Mouse (Mus musculus): Measurements from ENCODE around the gene Olfr1330.
"Not testable (repeated sequence)": the region's sequence is repeated elsewhere in the genome, so short reads cannot be mapped to it uniquely, and the experiment has no call there.

Olfr1330 gene

GRCm38 (mm10) chr4:118888297-118888696 lies at the start of gene Olfr1330:
Gene Olfr1330 (plus strand): TSS chr4:118888597.
- no peaks in the 10 kb centered on the region for H3K4me1 ChIP-seq (replicated peaks; ENCODE audit: low read depth, low read length)
- no peak within 1 kb of the TSS for H3K4me3 ChIP-seq (replicated peaks; ENCODE audit: low read length)
- H3K36me3 ChIP-seq (ENCODE audit: insufficient read depth, low read length) = no peaks in the 10 kb centered on the region
- no peak for TF ChIP-seq NANOG (IDR thresholded peaks at IDR 0.05; ENCODE audit: borderline replicate concordance, low read length)
- no peak for TF ChIP-seq POU5F1 (IDR thresholded peaks at IDR 0.05; ENCODE audit: borderline replicate concordance, low read length)
- no peak for TF ChIP-seq CTCF (conservative IDR thresholded peaks at IDR 0.05; ENCODE audit: low read length)
- no peaks in the 10 kb centered on the region for H3K27me3 ChIP-seq (ENCODE audit: insufficient read depth, low read length)
- no peaks in the 10 kb centered on the region for H3K9me3 ChIP-seq (ENCODE audit: low read length)

GRCm38 (mm10) chr4:118861791-118862190 lies 26.6 kb upstream of the Olfr1330 start:
- Histone ChIP-seq H3K36me3 (ENCODE audit: insufficient read depth, low read length) (no peaks in the 10 kb centered on the region), H3K4me3 (replicated peaks; ENCODE audit: low read length) (no peak overlapping the region), H3K27me3 (ENCODE audit: insufficient read depth, low read length) (no peaks in the 10 kb centered on the region), H3K4me1 (replicated peaks; ENCODE audit: low read depth, low read length) (no peaks in the 10 kb centered on the region), H3K9me3 (ENCODE audit: low read length) (0 out of 2 replicates have a peak, but pooled peaks cover 2% of the 10 kb centered on the region)
- TF ChIP-seq NANOG (IDR thresholded peaks at IDR 0.05; ENCODE audit: borderline replicate concordance, low read length) (no peak), POU5F1 (IDR thresholded peaks at IDR 0.05; ENCODE audit: borderline replicate concordance, low read length) (no peak), CTCF (conservative IDR thresholded peaks at IDR 0.05; ENCODE audit: low read length) (no peak)

DNA sequence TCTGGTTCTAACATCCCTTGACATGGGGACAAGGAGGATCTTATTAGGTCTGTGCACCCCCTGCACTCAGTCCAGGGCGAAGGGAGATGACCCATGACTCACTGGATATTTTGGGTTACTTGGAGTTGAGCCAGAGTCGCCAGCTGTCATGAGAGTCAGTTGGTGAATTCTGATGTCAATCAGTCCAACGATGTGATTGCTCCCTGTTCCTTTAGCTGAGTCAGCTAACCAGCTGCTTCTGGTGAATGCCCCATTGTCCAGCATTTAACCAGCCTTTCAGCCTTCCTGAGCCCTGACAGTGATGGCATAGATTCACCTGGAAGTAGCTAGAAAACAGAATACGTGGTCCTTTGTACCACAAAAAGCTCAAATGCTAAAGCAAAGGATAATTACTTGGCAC lies 25.7 kb upstream of the Olfr1330 start:
- H3K27me3 ChIP-seq (ENCODE audit: insufficient read depth, low read length) = no peaks in the 10 kb centered on the region
- no peak for TF ChIP-seq CTCF (conservative IDR thresholded peaks at IDR 0.05; ENCODE audit: low read length)
- TF ChIP-seq POU5F1 (IDR thresholded peaks at IDR 0.05; ENCODE audit: borderline replicate concordance, low read length) = no peak
- no peak for TF ChIP-seq NANOG (IDR thresholded peaks at IDR 0.05; ENCODE audit: borderline replicate concordance, low read length)
- H3K4me3 ChIP-seq (replicated peaks; ENCODE audit: low read length) = no peak overlapping the region
- H3K9me3 ChIP-seq (ENCODE audit: low read length) = 0 out of 2 replicates have a peak, but pooled peaks cover 2% of the 10 kb centered on the region
- no peaks in the 10 kb centered on the region for H3K4me1 ChIP-seq (replicated peaks; ENCODE audit: low read depth, low read length)
- no peaks in the 10 kb centered on the region for H3K36me3 ChIP-seq (ENCODE audit: insufficient read depth, low read length)

DNA sequence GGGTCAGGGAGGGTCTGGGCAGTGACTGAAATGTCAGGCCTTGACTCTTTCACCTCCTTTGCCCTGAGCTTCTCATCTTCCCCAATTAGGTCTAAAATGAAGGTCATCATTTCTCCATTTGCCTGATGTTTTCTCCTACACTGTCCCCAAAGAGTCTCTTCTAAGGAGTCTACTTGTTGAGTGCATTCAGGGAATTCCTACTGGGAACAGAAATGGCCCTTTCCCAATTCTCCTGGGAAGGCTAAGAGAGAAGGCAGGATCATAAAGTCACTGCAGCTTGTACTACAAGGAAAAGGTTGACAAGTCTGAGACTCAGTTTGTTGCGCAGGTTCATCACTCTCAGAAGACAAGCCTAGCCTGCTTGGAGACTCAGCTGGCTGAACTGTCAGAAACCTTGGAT lies 24.0 kb upstream of the Olfr1330 start, which contains the start of gene Olfr1331:
Gene Olfr1331 (plus strand): TSS at position 301 of the 400 bp plus-strand sequence.
- H3K36me3 ChIP-seq (ENCODE audit: insufficient read depth, low read length) = no peaks in the 10 kb centered on the region
- no peaks in the 10 kb centered on the region for H3K4me1 ChIP-seq (replicated peaks; ENCODE audit: low read depth, low read length)
- no peaks in the 10 kb centered on the region for H3K27me3 ChIP-seq (ENCODE audit: insufficient read depth, low read length)
- H3K9me3 ChIP-seq (ENCODE audit: low read length) = 0 out of 2 replicates have a peak, but pooled peaks cover 2% of the 10 kb centered on the region
- TF ChIP-seq NANOG (IDR thresholded peaks at IDR 0.05; ENCODE audit: borderline replicate concordance, low read length) (no peak), CTCF (conservative IDR thresholded peaks at IDR 0.05; ENCODE audit: low read length) (no peak), POU5F1 (IDR thresholded peaks at IDR 0.05; ENCODE audit: borderline replicate concordance, low read length) (no peak)
- H3K4me3 ChIP-seq (replicated peaks; ENCODE audit: low read length) = no peak within 1 kb of the TSS

DNA sequence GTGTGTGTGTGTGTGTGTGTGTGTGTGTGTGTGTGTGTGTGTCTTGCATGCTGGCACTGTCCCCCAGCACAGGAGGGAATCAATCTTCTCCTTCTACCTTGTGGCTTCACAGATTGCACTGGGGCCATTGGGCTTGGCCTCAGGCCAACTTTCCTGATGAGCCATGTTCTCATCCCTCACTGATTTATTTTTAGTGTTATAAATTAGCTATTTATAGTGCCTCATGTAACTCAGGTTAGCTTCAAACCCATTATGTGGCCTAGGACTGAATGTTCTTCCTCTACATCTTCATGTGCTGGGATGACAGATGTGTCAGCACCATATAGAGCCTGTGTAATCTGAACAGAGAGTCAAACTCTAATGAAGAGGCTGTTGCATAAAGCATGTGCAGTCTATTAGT lies 20.8 kb upstream of the Olfr1330 start:
- TF ChIP-seq NANOG (IDR thresholded peaks at IDR 0.05; ENCODE audit: borderline replicate concordance, low read length) (no peak), CTCF (conservative IDR thresholded peaks at IDR 0.05; ENCODE audit: low read length) (no peak), POU5F1 (IDR thresholded peaks at IDR 0.05; ENCODE audit: borderline replicate concordance, low read length) (no peak)
- H3K4me3 ChIP-seq (replicated peaks; ENCODE audit: low read length) = no peak overlapping the region
- no peaks in the 10 kb centered on the region for H3K36me3 ChIP-seq (ENCODE audit: insufficient read depth, low read length)
- H3K27me3 ChIP-seq (ENCODE audit: insufficient read depth, low read length) = no peaks in the 10 kb centered on the region
- H3K4me1 ChIP-seq (replicated peaks; ENCODE audit: low read depth, low read length) = no peaks in the 10 kb centered on the region
- 0 out of 2 replicates have a peak, but pooled peaks cover 2% of the 10 kb centered on the region for H3K9me3 ChIP-seq (ENCODE audit: low read length)

DNA sequence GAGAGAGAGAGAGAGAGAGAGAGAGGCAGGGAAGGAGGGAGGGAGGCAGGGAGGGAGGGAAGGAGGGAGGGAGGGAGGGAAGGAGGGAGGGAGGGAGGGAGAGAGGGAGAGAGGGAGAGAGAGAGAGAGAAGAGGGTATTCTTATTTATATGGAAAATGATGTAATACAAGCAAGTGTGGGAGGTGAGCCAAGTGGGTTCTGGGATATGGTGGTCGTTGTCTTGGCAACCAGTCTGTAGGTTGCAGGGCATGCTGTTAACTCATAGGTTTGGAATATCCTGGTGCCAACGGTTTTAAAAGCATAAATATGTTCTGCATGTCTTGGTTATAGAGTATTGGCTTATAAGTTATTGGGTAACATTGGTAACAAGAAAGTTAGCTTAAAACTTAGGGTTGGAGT lies 13.6 kb downstream of the Olfr1330 start:
- no peak overlapping the region for H3K4me3 ChIP-seq (replicated peaks; ENCODE audit: low read length)
- peaks cover 22% of the 10 kb centered on the region for H3K9me3 ChIP-seq (ENCODE audit: low read length)
- no peaks in the 10 kb centered on the region for H3K36me3 ChIP-seq (ENCODE audit: insufficient read depth, low read length)
- H3K4me1 ChIP-seq (replicated peaks; ENCODE audit: low read depth, low read length) = peaks cover 10% of the 10 kb centered on the region
- TF ChIP-seq POU5F1 (IDR thresholded peaks at IDR 0.05; ENCODE audit: borderline replicate concordance, low read length) = no peak
- no peak for TF ChIP-seq CTCF (conservative IDR thresholded peaks at IDR 0.05; ENCODE audit: low read length)
- no peak for TF ChIP-seq NANOG (IDR thresholded peaks at IDR 0.05; ENCODE audit: borderline replicate concordance, low read length)
- no peaks in the 10 kb centered on the region for H3K27me3 ChIP-seq (ENCODE audit: insufficient read depth, low read length)

GRCm38 (mm10) chr4:118917365-118917764 lies 29.0 kb downstream of the Olfr1330 start, which contains the start of gene Olfr1329:
Gene Olfr1329 (minus strand): TSS chr4:118917465.
- not testable (repeated sequence) for H3K36me3 ChIP-seq (ENCODE audit: insufficient read depth, low read length); H3K4me3 ChIP-seq (replicated peaks; ENCODE audit: low read length); H3K9me3 ChIP-seq (ENCODE audit: low read length); H3K4me1 ChIP-seq (replicated peaks; ENCODE audit: low read depth, low read length); H3K27me3 ChIP-seq (ENCODE audit: insufficient read depth, low read length)

DNA sequence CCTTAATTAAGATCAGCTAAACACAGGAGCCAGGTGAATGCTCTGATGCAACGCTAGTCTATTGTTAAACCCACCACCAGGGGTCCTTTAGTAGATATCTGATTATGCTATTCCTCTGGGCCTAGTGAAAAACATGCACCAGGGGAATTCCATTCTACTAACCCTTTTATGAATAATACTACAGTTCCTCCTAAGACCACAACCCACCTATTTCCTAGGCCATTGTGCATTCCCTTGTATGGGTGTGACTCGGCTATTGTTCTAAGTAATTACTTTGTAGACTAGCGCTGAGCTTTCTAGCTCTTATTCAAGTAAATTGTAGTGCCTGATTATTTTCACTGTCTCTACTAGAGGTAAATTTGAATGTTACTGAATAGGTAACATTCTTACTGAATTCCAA lies 42.9 kb downstream of the Olfr1330 start:
- not testable (repeated sequence) for H3K36me3 ChIP-seq (ENCODE audit: insufficient read depth, low read length); H3K4me3 ChIP-seq (replicated peaks; ENCODE audit: low read length); H3K4me1 ChIP-seq (replicated peaks; ENCODE audit: low read depth, low read length); H3K27me3 ChIP-seq (ENCODE audit: insufficient read depth, low read length)
- peaks cover 14% of the 10 kb centered on the region for H3K9me3 ChIP-seq (ENCODE audit: low read length)

DNA sequence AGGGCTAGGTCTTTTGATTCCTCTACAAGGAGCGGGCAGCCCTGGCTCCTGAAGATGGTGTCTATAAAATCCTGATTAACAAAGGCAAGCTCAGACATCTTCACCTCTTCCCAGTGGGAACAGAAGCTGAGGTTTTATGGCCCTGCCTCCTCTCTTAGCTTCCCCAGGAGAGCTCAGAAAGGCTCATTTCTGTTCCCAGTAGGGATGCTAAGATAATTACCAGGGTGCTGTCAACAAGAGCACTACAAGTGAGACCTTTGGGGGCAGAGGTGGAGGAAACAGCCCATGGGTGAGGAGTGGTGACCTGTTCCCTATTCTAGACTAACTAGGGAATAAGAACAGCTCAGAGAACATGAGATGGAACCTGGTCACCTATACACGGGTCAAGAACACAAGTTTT lies 50.1 kb downstream of the Olfr1330 start, which contains the start of gene Olfr1328:
Gene Olfr1328 (minus strand): TSS at position 101 of the 400 bp plus-strand sequence.
- TF ChIP-seq CTCF (conservative IDR thresholded peaks at IDR 0.05; ENCODE audit: low read length) (no peak), POU5F1 (IDR thresholded peaks at IDR 0.05; ENCODE audit: borderline replicate concordance, low read length) (no peak), NANOG (IDR thresholded peaks at IDR 0.05; ENCODE audit: borderline replicate concordance, low read length) (no peak)
- Histone ChIP-seq H3K9me3 (ENCODE audit: low read length) (0 out of 2 replicates have a peak, but pooled peaks cover 2% of the 10 kb centered on the region), H3K36me3 (ENCODE audit: insufficient read depth, low read length) (no peaks in the 10 kb centered on the region), H3K4me3 (replicated peaks; ENCODE audit: low read length) (no peak within 1 kb of the TSS), H3K27me3 (ENCODE audit: insufficient read depth, low read length) (no peaks in the 10 kb centered on the region), H3K4me1 (replicated peaks; ENCODE audit: low read depth, low read length) (no peaks in the 10 kb centered on the region)

All from E14TG2a.4 (cell line).